Mouse (Mus musculus): ENCODE results near the gene Coro1a. TPM values are rescaled to one million over a fixed set of nuclear protein-coding genes. Genes with fewer than 3 reads are reported as not detected.

Coro1a gene
- polyA plus RNA-seq, 1 experiment from 2014 or later: 37.7 TPM

DNA sequence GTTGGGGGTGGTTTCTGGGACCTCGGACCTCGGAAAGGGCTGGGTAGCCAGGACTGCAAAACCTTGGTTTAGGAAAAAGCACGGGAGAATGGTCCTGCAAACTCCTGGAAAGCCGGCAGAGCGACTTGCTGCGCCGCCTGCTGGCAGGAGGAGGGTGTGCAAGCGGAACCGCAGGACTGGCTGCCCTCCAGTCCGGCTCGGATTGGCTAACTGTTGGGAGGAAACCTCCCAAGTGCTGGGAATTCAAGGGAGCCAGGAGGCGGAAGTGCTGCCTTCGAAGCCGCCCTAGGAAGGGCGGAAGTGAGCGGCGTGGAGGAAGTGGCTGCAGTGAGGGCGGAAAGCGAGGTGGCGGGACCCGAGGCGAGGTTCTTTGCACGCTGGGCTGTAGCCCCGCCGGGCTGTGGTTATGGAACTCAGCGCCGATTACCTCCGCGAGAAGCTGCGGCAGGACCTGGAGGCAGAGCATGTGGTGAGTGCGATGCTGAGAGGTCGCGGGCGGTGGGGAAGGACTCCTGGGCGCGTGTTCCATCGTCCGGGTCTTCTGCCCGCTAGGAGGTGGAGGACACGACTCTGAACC lies 11.9 kb downstream of the Coro1a start, which contains the start of gene Slx1b:
Gene Slx1b, minus strand, starts transcription at position 154 of the 577 bp plus-strand sequence.
- DNase-seq (ENCODE audit: low spot score) (peak; percentile 97), ATAC-seq (ENCODE audit: insufficient number of reproducible peaks, low FRiP score, low TSS enrichment, low read depth) (peak; percentile 94)
- H3K27ac ChIP-seq (replicated peaks; ENCODE audit: low read depth, low read length): peak within 1 kb of the TSS; percentile 93
- peaks cover 9% of the 10 kb centered on the region; the same call in 1 of the 2 replicates for H3K4me1 ChIP-seq (ENCODE audit: control insufficient read depth, insufficient read depth, low read length)
- no peaks in the 10 kb centered on the region for H3K27me3 ChIP-seq (ENCODE audit: control insufficient read depth, insufficient read depth, low read length)
- H3K9me3 ChIP-seq (ENCODE audit: control insufficient read depth, low read length): no peaks in the 10 kb centered on the region
- H3K4me2 ChIP-seq (ENCODE audit: low read depth, severe bottlenecking): peak within 1 kb of the TSS; percentile 95
- under 1% methylated on average over 39 of the region's 40 CpGs for WGBS
- peaks cover 9% of the 10 kb centered on the region for H3K36me3 ChIP-seq (ENCODE audit: control insufficient read depth, insufficient read depth, low read length)
- peak within 1 kb of the TSS; percentile 90 for H3K9ac ChIP-seq (ENCODE audit: low read length)
- peak within 1 kb of the TSS; percentile 84 for H3K4me3 ChIP-seq (ENCODE audit: low read depth, low read length)

GRCm38 (mm10) chr7:126695210-126695611 lies 12.4 kb downstream of the Coro1a start, which contains the start of gene Bola2:
TSS of gene Bola2 (plus strand) at chr7:126695401.
- Histone ChIP-seq H3K27ac (replicated peaks; ENCODE audit: low read depth, low read length) (peak within 1 kb of the TSS; percentile 93), H3K9me3 (ENCODE audit: control insufficient read depth, low read length) (no peaks in the 10 kb centered on the region), H3K4me1 (ENCODE audit: control insufficient read depth, insufficient read depth, low read length) (peaks cover 9% of the 10 kb centered on the region; the same call in 1 of the 2 replicates), H3K36me3 (ENCODE audit: control insufficient read depth, insufficient read depth, low read length) (peaks cover 9% of the 10 kb centered on the region), H3K4me3 (ENCODE audit: low read depth, low read length) (peak within 1 kb of the TSS; percentile 84), H3K9ac (ENCODE audit: low read length) (peak within 1 kb of the TSS; percentile 90), H3K4me2 (ENCODE audit: low read depth, severe bottlenecking) (peak within 1 kb of the TSS; percentile 95), H3K27me3 (ENCODE audit: control insufficient read depth, insufficient read depth, low read length) (no peaks in the 10 kb centered on the region)
- WGBS: under 1% methylated on average over 31 of the region's 31 CpGs
- DNase-seq (ENCODE audit: low spot score) (no peak), ATAC-seq (ENCODE audit: insufficient number of reproducible peaks, low FRiP score, low TSS enrichment, low read depth) (peak; percentile 50)

GRCm38 (mm10) chr7:126694441-126695051 lies 13.0 kb downstream of the Coro1a start:
- Histone ChIP-seq H3K4me1 (ENCODE audit: control insufficient read depth, insufficient read depth, low read length) (peaks cover 9% of the 10 kb centered on the region; the same call in 1 of the 2 replicates), H3K36me3 (ENCODE audit: control insufficient read depth, insufficient read depth, low read length) (peaks cover 9% of the 10 kb centered on the region), H3K4me2 (ENCODE audit: low read depth, severe bottlenecking) (peak overlapping the region; percentile 69; the same call in 1 of the 2 replicates), H3K9me3 (ENCODE audit: control insufficient read depth, low read length) (no peaks in the 10 kb centered on the region), H3K27ac (replicated peaks; ENCODE audit: low read depth, low read length) (no peak overlapping the region), H3K9ac (ENCODE audit: low read length) (peak overlapping the region; percentile 90; the same call in 1 of the 2 replicates), H3K27me3 (ENCODE audit: control insufficient read depth, insufficient read depth, low read length) (no peaks in the 10 kb centered on the region), H3K4me3 (ENCODE audit: low read depth, low read length) (peak overlapping the region; percentile 84)
- WGBS: 50% methylated on average over 10 of the region's 10 CpGs
- DNase-seq (ENCODE audit: low spot score) (no peak), ATAC-seq (ENCODE audit: insufficient number of reproducible peaks, low FRiP score, low TSS enrichment, low read depth) (no peak)

DNA sequence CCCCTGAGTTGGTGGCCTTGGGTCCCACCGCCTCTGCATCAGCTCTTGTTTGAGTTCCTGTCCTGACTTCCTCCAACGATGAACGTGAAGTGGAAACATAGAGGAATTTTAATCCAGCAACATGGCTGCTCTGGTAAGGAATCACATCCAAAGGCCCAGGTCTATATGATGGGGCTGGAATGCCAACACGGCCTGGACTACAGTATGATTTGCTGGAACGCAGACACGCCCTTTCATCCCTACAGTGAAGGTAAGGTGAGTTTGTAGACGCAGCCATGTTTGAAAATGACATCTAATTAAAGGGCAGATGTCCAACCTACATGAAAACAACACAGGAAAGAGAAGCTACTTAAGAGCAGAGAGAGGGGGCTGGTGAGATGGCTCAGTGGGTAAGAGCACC lies 13.8 kb downstream of the Coro1a start:
- WGBS: 92% methylated on average over 7 of the region's 7 CpGs
- Histone ChIP-seq H3K4me2 (ENCODE audit: low read depth, severe bottlenecking) (no peak overlapping the region), H3K4me1 (ENCODE audit: control insufficient read depth, insufficient read depth, low read length) (peaks cover 9% of the 10 kb centered on the region; the same call in 1 of the 2 replicates), H3K4me3 (ENCODE audit: low read depth, low read length) (no peak overlapping the region), H3K27me3 (ENCODE audit: control insufficient read depth, insufficient read depth, low read length) (no peaks in the 10 kb centered on the region), H3K27ac (replicated peaks; ENCODE audit: low read depth, low read length) (no peak overlapping the region), H3K9ac (ENCODE audit: low read length) (no peak overlapping the region), H3K9me3 (ENCODE audit: control insufficient read depth, low read length) (no peaks in the 10 kb centered on the region), H3K36me3 (ENCODE audit: control insufficient read depth, insufficient read depth, low read length) (peaks cover 9% of the 10 kb centered on the region)
- DNase-seq (ENCODE audit: low spot score) (no peak), ATAC-seq (ENCODE audit: insufficient number of reproducible peaks, low FRiP score, low TSS enrichment, low read depth) (no peak)

DNA sequence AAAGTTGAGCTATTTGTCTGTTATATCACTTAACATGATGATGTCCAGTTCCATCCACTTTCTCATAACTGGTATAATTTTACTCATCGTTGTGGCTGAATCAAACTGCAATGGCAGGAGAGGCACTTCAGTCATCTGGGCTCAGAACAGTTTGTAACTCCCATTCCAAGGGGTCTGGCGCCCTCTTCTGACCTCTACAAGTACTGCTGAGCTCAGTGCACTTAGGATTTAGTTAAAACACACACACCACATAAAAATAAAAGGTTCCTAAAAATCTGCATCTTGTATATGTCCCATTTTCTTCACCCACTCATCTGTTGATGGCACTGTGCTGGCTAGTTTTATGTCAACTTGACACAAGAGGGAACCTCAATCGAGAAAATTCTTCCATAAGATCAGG lies 14.3 kb downstream of the Coro1a start:
- Histone ChIP-seq H3K4me3 (ENCODE audit: low read depth, low read length) (no peak overlapping the region), H3K36me3 (ENCODE audit: control insufficient read depth, insufficient read depth, low read length) (peaks cover 9% of the 10 kb centered on the region), H3K27ac (replicated peaks; ENCODE audit: low read depth, low read length) (no peak overlapping the region), H3K27me3 (ENCODE audit: control insufficient read depth, insufficient read depth, low read length) (no peaks in the 10 kb centered on the region), H3K9ac (ENCODE audit: low read length) (no peak overlapping the region), H3K4me2 (ENCODE audit: low read depth, severe bottlenecking) (no peak overlapping the region), H3K9me3 (ENCODE audit: control insufficient read depth, low read length) (no peaks in the 10 kb centered on the region), H3K4me1 (ENCODE audit: control insufficient read depth, insufficient read depth, low read length) (peaks cover 9% of the 10 kb centered on the region; the same call in 1 of the 2 replicates)
- DNase-seq (ENCODE audit: low spot score) (peak; percentile 85), ATAC-seq (ENCODE audit: insufficient number of reproducible peaks, low FRiP score, low TSS enrichment, low read depth) (no peak)
- WGBS: 48% methylated on average over 3 of the region's 3 CpGs

- H3K4me2 ChIP-seq (ENCODE audit: low read depth, severe bottlenecking): no peak overlapping the region
- peaks cover 7% of the 10 kb centered on the region for H3K36me3 ChIP-seq (ENCODE audit: control insufficient read depth, insufficient read depth, low read length)
- no peak overlapping the region for H3K4me3 ChIP-seq (ENCODE audit: low read depth, low read length)
- H3K9me3 ChIP-seq (ENCODE audit: control insufficient read depth, low read length): no peaks in the 10 kb centered on the region
- peaks cover 9% of the 10 kb centered on the region; the same call in 1 of the 2 replicates for H3K4me1 ChIP-seq (ENCODE audit: control insufficient read depth, insufficient read depth, low read length)
- ATAC-seq (ENCODE audit: insufficient number of reproducible peaks, low FRiP score, low TSS enrichment, low read depth) (no peak), DNase-seq (ENCODE audit: low spot score) (no peak)
- H3K9ac ChIP-seq (ENCODE audit: low read length): no peak overlapping the region
- WGBS: 96% methylated on average over 26 of the region's 26 CpGs
- no peaks in the 10 kb centered on the region for H3K27me3 ChIP-seq (ENCODE audit: control insufficient read depth, insufficient read depth, low read length)
- no peak overlapping the region for H3K27ac ChIP-seq (replicated peaks; ENCODE audit: low read depth, low read length)
These were observed 15.2 kb downstream of the Coro1a start for GRCm38 (mm10) chr7:126692426-126692825.

- Histone ChIP-seq H3K4me3 (ENCODE audit: low read depth, low read length) (no peak overlapping the region), H3K27ac (replicated peaks; ENCODE audit: low read depth, low read length) (no peak overlapping the region), H3K4me1 (ENCODE audit: control insufficient read depth, insufficient read depth, low read length) (peaks cover 7% of the 10 kb centered on the region; the same call in 1 of the 2 replicates), H3K9ac (ENCODE audit: low read length) (no peak overlapping the region), H3K4me2 (ENCODE audit: low read depth, severe bottlenecking) (no peak overlapping the region), H3K36me3 (ENCODE audit: control insufficient read depth, insufficient read depth, low read length) (peaks cover 7% of the 10 kb centered on the region), H3K27me3 (ENCODE audit: control insufficient read depth, insufficient read depth, low read length) (no peaks in the 10 kb centered on the region), H3K9me3 (ENCODE audit: control insufficient read depth, low read length) (no peaks in the 10 kb centered on the region)
- WGBS: 80% methylated on average over 5 of the region's 5 CpGs
- ATAC-seq (ENCODE audit: insufficient number of reproducible peaks, low FRiP score, low TSS enrichment, low read depth) (no peak), DNase-seq (ENCODE audit: low spot score) (no peak)
These were observed 15.9 kb downstream of the Coro1a start for GRCm38 (mm10) chr7:126691676-126692075.

- H3K27me3 ChIP-seq (ENCODE audit: control insufficient read depth, insufficient read depth, low read length): no peaks in the 10 kb centered on the region
- ATAC-seq (ENCODE audit: insufficient number of reproducible peaks, low FRiP score, low TSS enrichment, low read depth) (no peak), DNase-seq (ENCODE audit: low spot score) (no peak)
- no peak overlapping the region for H3K4me2 ChIP-seq (ENCODE audit: low read depth, severe bottlenecking)
- 91% methylated on average over 3 of the region's 3 CpGs for WGBS
- H3K27ac ChIP-seq (replicated peaks; ENCODE audit: low read depth, low read length): no peak overlapping the region
- no peaks in the 10 kb centered on the region for H3K9me3 ChIP-seq (ENCODE audit: control insufficient read depth, low read length)
- H3K4me1 ChIP-seq (ENCODE audit: control insufficient read depth, insufficient read depth, low read length): peaks cover 4% of the 10 kb centered on the region; the same call in 1 of the 2 replicates
- no peak overlapping the region for H3K4me3 ChIP-seq (ENCODE audit: low read depth, low read length)
- H3K9ac ChIP-seq (ENCODE audit: low read length): no peak overlapping the region
- peaks cover 7% of the 10 kb centered on the region for H3K36me3 ChIP-seq (ENCODE audit: control insufficient read depth, insufficient read depth, low read length)
These were observed 16.9 kb downstream of the Coro1a start for GRCm38 (mm10) chr7:126690737-126691136.
